Mouse (Mus musculus) WW6 (cell line): ENCODE measurements around the gene Gm9833.
"Not testable (repeated sequence)": the region's sequence is repeated elsewhere in the genome, so short reads cannot be mapped to it uniquely, and the experiment has no call there.

Source experiments
- DNase-seq: peaks from one replicate; pipeline ENCODE4 v3.0.0-alpha.2; 2013; ENCODE audit warnings: low read depth, low spot score

Gene Gm9833

DNA sequence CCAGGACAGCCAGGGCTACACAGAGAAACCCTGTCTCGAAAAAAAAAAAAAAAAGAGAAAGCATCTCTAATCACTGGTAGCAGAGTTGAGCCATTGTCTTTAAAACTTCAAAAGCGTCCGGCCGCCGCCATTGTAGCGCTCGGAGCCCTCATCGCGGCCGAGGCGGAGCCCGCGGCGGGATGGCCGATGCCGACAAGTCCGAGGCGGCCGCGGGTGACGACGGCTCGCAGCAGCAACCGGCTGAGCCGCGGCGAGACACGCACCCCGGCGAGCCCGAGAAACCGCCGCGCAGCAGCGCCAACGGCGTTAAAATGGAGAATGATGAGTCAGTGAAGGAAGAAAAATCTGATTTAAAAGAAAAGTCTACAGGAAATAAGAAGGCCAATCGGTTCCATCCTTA is at the start of gene Gm9833:
Gene Gm9833, plus strand, starts transcription at position 117 of the 400 bp plus-strand sequence.
- not testable (repeated sequence) for DNase-seq

GRCm38 (mm10) chr3:10070070-10070469 is 17.8 kb upstream of the Gm9833 start:
- no peak for DNase-seq

DNA sequence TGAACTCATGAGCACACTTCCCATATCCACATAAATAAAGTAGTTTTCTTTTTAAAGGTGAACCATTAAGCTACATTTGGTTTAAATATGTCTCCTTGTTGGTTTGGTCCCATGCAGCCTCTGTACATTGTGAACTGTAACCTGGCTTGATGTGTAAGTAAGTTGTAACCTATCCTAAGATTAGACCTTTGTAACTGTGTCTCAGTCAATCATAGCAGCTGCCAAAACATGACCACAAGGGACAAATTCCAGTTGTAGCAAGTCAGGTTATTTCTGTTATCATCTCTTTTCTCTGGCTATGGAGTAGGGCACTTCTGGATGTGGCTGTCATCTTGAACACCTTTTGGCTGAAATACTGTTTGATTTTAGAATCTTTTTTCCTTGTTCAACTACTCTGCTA is 12.1 kb upstream of the Gm9833 start:
- DNase-seq = no peak

DNA sequence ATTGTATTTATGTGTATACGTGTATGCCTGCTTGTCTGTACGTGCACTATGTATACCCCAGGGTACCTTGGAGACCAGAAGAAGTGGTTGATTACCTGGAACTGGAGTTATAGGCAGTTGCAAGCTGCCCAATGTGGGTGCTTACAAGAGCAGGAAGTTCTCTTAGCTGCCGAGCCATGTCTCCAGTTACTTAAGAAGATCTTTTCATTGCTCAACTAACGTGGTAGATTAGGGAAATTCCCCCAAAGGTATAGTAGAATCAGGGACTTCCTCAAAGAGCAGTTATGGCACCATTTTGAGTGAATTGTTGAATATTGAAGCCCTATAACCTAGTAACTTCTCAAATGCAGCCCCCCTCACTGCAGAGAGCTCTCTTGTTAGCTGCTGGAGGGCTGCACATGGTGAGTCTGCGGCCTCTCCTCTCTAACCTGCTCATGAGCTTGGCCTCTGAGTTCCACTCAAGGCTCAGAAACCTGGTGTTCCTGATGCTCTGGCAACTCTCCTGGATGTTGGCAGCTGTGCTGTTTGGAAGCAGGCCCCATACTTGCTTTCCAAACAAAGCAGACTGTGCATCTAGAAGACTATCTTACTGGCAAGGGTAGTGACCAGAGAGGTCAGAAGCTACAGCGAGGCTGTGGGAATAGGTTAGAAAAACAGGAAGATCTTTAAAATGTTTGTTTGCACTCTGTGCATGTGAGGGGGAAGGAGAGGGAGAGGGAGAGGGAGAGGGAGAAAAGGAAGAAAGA is 10.6 kb upstream of the Gm9833 start:
- no peak for DNase-seq

- no peak for DNase-seq
Observed at GRCm38 (mm10) chr3:10078113-10078512, 9.8 kb upstream of the Gm9833 start.

DNA sequence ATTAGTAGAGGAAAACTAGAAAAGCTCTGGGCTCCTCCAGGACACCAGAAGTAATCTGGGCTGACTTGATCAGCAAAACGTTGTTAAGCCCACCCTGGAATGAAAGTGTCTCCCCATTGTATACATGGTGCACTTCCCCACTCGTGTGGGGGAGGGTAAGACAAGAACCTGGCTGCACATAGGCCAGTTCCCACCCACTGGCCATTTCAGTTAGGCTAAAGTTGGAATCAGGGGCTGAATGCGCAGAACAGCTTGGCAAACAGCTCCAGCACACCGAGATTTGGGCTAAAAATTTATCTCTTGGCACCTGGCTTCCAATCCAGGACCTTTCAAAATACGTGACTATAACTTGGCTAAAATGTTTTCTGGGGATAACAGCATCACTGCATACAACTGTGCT is 6.6 kb upstream of the Gm9833 start:
- DNase-seq = no peak

DNA sequence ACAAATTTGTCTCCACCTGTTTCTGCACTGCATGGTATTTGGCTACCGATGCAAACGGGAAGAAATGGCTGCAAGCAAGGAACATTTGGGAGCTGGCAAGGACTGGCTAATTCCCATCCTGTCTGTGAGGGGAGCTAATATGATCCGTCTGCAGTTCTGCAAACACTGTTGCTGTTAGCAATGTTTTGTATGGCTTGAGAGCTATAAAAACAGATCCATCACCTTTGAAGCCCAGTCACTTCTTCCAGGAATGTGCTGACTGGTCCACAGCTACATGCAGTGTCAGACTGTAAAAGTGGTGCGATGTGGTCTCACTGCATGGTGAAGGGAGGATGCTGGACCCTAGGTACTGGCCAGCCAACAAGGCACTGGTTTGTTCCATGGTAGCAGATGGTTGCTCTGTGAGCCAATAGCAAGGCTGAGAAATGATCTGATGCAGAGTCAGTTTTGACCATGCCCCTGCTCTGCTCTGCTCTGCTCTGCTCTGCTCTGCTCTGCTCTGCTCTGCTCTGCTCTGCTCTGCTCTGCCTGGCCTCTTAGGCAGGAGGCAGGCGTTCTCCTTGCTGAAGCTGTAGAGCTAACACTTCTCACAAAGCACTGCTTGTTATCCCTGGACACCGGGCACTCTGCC is 5.9 kb upstream of the Gm9833 start:
- no peak for DNase-seq

- no peak for DNase-seq
Observed at GRCm38 (mm10) chr3:10082545-10083062, 5.3 kb upstream of the Gm9833 start.

GRCm38 (mm10) chr3:10084102-10084501 is 3.8 kb upstream of the Gm9833 start:
- no peak for DNase-seq

DNA sequence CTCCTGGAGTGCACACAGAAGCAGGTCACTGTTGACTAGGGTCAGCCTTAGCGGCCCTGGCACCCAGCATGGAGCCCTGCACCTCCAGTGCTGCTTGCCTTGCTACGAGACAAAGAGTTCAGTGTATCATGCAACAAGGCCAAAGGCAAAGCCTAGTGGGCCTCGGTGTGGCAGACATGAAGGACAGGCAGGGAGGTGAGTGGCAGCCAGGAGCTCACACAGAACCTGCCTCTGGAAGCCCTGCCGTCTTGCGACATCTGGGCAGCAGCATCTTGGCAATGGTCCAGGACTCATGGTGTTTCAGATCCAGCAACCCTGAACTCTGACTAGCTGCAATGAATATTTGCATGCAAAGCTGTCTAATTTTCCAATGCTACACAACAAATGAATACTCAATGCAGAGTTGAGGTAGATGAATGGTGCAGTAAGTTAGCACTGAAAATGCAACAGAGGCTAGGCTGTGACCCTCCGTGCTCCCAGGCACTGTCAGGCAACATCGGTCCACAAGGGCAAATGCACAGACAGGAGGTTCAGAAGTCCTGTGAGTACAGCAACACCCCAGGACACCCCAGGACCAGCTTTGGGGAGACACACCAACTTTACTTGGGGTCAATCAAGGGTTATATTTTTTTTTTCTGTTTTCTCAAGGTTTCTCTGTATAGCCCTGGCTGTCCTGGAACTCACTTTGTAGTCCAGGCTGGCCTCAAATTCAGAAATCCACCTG is 2.4 kb upstream of the Gm9833 start:
- DNase-seq = no peak

DNA sequence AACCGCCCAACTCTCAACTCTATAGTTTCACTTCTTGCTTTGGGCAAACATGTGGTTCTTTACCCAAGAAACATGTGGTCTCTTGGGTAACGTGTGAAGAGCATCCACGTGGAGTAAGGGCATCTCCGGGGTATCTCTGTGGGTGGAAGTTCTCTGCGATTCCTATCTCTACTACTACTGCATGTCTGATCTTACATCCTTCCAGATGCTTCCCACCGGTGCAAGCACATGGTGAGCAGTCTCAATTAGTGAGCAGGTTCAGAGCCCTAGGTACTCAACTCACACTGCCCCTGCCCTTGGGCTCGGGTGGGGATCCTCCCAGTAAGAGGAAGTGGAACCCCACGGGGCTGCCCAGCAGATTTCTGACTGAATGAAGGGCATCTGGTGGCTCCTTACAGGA is 399 bp upstream of the Gm9833 start:
- DNase-seq = no peak

GRCm38 (mm10) chr3:10091616-10092140 is 3.8 kb downstream of the Gm9833 start:
- no peak for DNase-seq

DNA sequence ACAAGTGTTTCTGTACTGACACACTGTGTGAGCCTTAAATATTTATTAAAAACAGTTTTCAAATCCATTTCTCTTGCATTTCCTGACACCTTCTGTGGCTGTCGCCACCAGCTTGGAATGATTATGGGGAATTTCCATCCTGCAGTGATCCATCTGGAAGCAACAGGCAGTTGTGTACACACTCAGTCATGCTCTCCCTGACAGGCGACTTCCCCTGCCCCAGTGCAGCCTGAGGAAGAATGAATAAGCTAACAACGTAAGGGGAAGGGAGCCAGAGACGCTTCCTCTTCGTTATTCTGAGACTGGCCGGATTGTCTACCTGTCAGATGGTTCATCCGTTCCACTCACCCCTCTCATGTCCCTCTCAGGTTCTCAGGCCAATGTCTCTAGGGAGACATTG is 4.6 kb downstream of the Gm9833 start:
- DNase-seq = no peak

DNA sequence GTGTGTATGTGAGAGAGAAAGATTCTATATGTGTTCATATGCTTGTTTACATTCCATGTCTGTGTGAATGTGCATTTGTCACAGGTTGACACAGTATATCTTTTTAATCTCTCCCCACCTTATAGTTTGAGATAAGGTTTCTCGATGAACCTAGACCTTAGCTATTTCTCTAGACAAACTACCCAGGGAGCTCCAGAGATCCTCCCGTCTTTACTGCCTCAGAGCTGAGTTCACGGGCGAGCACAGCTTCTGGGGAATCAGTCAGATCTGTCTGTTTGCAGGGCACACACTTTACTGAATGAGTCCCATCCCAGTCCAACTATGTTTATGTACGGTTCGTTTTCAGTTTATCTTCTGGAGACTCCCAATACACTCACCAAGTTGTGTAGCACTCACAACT is 5.0 kb downstream of the Gm9833 start:
- no peak for DNase-seq

GRCm38 (mm10) chr3:10095076-10095622 is 7.2 kb downstream of the Gm9833 start:
- DNase-seq = no peak

GRCm38 (mm10) chr3:10099756-10100155 is 11.8 kb downstream of the Gm9833 start:
- DNase-seq = no peak

DNA sequence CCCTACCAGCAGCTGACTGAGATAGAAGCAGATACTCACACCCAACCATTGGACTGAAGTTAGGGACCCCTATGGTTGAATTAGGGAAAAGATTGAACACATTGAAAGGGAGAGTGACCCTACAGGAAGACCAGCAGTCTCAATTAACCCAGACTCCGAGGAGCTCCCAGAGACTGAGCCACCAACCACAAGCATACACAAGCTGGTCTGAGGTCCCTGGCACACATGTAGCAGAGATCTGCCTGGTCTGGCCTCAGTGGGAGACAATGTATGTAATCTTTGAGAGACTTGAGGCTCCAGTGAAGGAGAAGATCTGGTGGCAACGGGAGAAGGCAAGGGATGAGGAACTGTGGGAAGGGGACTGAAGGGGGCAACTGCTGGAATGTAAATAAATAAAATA is 23.7 kb downstream of the Gm9833 start:
- DNase-seq = no peak

- no peak for DNase-seq
Observed at GRCm38 (mm10) chr3:10112196-10112595, 24.3 kb downstream of the Gm9833 start.

DNA sequence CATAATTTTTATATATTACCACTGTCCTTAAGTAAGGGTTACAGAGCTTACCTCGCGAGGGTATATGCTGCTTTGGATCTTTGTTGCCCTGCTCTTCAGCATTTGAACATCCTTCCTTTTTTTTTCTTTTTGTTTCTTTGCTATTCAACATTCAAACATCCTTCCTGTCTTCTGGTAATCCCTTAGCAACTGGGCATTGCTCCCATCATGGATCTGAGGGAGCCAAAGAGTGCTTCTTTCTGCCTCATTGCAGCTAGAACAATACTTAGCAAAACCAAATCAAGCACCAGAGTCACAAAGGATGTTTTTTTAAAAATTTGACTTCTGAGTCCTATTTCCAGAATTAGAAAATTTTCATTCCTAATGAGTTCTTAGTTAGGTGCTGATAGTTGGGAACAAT is 24.8 kb downstream of the Gm9833 start:
- DNase-seq = no peak

DNA sequence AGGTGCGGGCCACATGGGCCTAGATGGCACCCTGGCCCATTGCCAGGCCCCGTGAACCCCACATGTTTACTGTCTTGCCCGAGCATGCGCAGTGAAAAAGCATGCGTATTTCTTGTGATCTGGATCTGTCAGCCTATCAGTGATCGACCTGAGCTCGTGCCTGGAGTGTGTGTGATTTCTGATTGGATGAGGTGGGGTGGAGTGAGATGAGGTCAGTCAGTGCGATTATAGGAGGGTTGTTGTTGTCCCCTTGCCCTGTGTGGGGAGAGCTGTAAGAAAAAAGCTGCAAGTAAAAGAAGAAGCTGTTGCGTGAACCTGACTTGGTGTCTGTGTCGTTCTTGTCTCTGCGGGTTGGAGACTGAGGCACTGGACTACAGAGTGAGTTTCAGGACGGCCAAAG is 28.6 kb downstream of the Gm9833 start:
- DNase-seq = no peak

DNA sequence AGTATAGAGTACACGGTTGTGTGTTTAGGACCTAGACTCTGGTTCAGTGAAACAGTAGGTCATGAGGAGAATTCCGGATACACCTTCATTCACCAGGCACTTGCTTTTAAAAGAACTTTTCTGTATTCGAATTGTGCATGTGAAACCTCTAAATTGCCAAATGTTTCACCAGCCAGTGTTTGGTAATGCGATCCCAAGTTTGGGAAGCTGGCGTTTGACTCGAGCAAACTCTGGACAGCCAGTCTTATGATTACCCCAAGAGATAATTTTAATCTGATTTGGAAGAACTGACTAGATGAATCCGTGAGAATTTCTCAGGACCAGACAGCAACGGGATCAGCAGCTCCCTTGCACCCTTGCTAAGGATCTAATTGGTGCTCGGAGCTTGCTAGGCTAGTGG is 33.3 kb downstream of the Gm9833 start:
- no peak for DNase-seq
